Mouse (Mus musculus): ENCODE data around the gene Clec2g.
"Not testable (repeated sequence)": the region's sequence is repeated elsewhere in the genome, so short reads cannot be mapped to it uniquely, and the experiment has no call there.

The Clec2g gene

GRCm38 (mm10) chr6:128971394-128972039 lies 37.3 kb downstream of the Clec2g start:
- no peak for DNase-seq (ENCODE audit: inconsistent age in 2 of 2, low spot score in 1 of 2)

- DNase-seq (ENCODE audit: inconsistent age in 2 of 2, low spot score in 1 of 2): no peak
Measured at GRCm38 (mm10) chr6:128972156-128972555, 38.0 kb downstream of the Clec2g start.

- no peak for DNase-seq (ENCODE audit: inconsistent age in 2 of 2, low spot score in 1 of 2)
Measured at GRCm38 (mm10) chr6:128972687-128973438, 38.7 kb downstream of the Clec2g start.

GRCm38 (mm10) chr6:128973439-128973697 lies 39.2 kb downstream of the Clec2g start:
- no peak for DNase-seq (ENCODE audit: inconsistent age in 2 of 2, low spot score in 1 of 2)

- not testable (repeated sequence) for DNase-seq (ENCODE audit: inconsistent age in 2 of 2, low spot score in 1 of 2)
Measured at GRCm38 (mm10) chr6:128974850-128975249, 40.7 kb downstream of the Clec2g start.

- DNase-seq (ENCODE audit: inconsistent age in 2 of 2, low spot score in 1 of 2): no peak
Measured at GRCm38 (mm10) chr6:128976194-128976593, 42.0 kb downstream of the Clec2g start.

- DNase-seq (ENCODE audit: inconsistent age in 2 of 2, low spot score in 1 of 2): not testable (repeated sequence)
Measured at GRCm38 (mm10) chr6:128981951-128982541, 47.9 kb downstream of the Clec2g start.

- DNase-seq (ENCODE audit: inconsistent age in 2 of 2, low spot score in 1 of 2): no peak
Measured at GRCm38 (mm10) chr6:128992337-128992736, 58.2 kb downstream of the Clec2g start.

GRCm38 (mm10) chr6:128992753-128993152 lies 58.6 kb downstream of the Clec2g start:
- DNase-seq (ENCODE audit: inconsistent age in 2 of 2, low spot score in 1 of 2): no peak

GRCm38 (mm10) chr6:128993221-128993620 lies 59.0 kb downstream of the Clec2g start:
- no peak for DNase-seq (ENCODE audit: inconsistent age in 2 of 2, low spot score in 1 of 2)

GRCm38 (mm10) chr6:128994336-128994735 lies 60.2 kb downstream of the Clec2g start:
- DNase-seq (ENCODE audit: inconsistent age in 2 of 2, low spot score in 1 of 2): no peak

- no peak for DNase-seq (ENCODE audit: inconsistent age in 2 of 2, low spot score in 1 of 2)
Measured at GRCm38 (mm10) chr6:128994742-128995141, 60.6 kb downstream of the Clec2g start.

GRCm38 (mm10) chr6:128995250-128996053 lies 61.3 kb downstream of the Clec2g start:
- DNase-seq (ENCODE audit: inconsistent age in 2 of 2, low spot score in 1 of 2): no peak

- DNase-seq (ENCODE audit: inconsistent age in 2 of 2, low spot score in 1 of 2): no peak
Measured at GRCm38 (mm10) chr6:128996054-128996767, 62.0 kb downstream of the Clec2g start.

- no peak for DNase-seq (ENCODE audit: inconsistent age in 2 of 2, low spot score in 1 of 2)
Measured at GRCm38 (mm10) chr6:128996768-128997442, 62.7 kb downstream of the Clec2g start.

GRCm38 (mm10) chr6:129001392-129001791 lies 67.2 kb downstream of the Clec2g start:
- DNase-seq (ENCODE audit: inconsistent age in 2 of 2, low spot score in 1 of 2): no peak

GRCm38 (mm10) chr6:129008552-129008951 lies 74.4 kb downstream of the Clec2g start:
- DNase-seq (ENCODE audit: inconsistent age in 2 of 2, low spot score in 1 of 2): no peak

GRCm38 (mm10) chr6:129009846-129010504 lies 75.8 kb downstream of the Clec2g start:
- not testable (repeated sequence) for DNase-seq (ENCODE audit: inconsistent age in 2 of 2, low spot score in 1 of 2)

- DNase-seq (ENCODE audit: inconsistent age in 2 of 2, low spot score in 1 of 2): no peak
Measured at GRCm38 (mm10) chr6:129010505-129010873, 76.3 kb downstream of the Clec2g start.

GRCm38 (mm10) chr6:129012012-129012411 lies 77.8 kb downstream of the Clec2g start:
- not testable (repeated sequence) for DNase-seq (ENCODE audit: inconsistent age in 2 of 2, low spot score in 1 of 2)
